Mouse (Mus musculus) midbrain, embryonic 12.5 days (tissue): ENCODE measurements at regions not wholly inside any gene's neighbourhood (a gene's known extent, or its start where the extent isn't known, plus 50 kb on each side); places are given as distances from the start of the nearest gene placed in this dataset.

ENCODE experiments used
- ATAC-seq: fragments of 200-750 bp; cut with Nextera tagmentation; 2 replicates; pipeline ENCODE4 v1.8.0; 2017; ENCODE audit warnings: low read depth, moderate TSS enrichment, moderate library complexity; ENCODE audit not compliant: low FRiP score
- H3K27ac ChIP-seq: fragments of 300-500 bp; sonication (generic); replicated peaks from 2 replicates; pipeline ENCODE4 v1.5.1; 2016; ENCODE audit warnings: mild to moderate bottlenecking
- H3K27me3 ChIP-seq: fragments of 300-500 bp; sonication (generic); 2 replicates; pipeline ENCODE4 v1.6.1; 2016; ENCODE audit warnings: mild to moderate bottlenecking
- H3K36me3 ChIP-seq: fragments of 300-500 bp; sonication (generic); 2 replicates; pipeline ENCODE4 v1.6.1; 2016
- H3K4me1 ChIP-seq: fragments of 300-500 bp; sonication (generic); 2 replicates; pipeline ENCODE4 v1.6.1; 2016
- H3K4me2 ChIP-seq: fragments of 300-500 bp; sonication (generic); replicated peaks from 2 replicates; pipeline ENCODE4 v1.6.1; 2016; ENCODE audit warnings: mild to moderate bottlenecking, moderate library complexity
- H3K4me3 ChIP-seq: fragments of 300-500 bp; sonication (generic); 2 replicates; pipeline ENCODE4 v1.5.1; 2016; ENCODE audit warnings: mild to moderate bottlenecking
- H3K9ac ChIP-seq: fragments of 300-500 bp; sonication (generic); replicated peaks from 2 replicates; pipeline ENCODE4 v1.6.1; 2016; ENCODE audit warnings: mild to moderate bottlenecking, moderate library complexity
- H3K9me3 ChIP-seq: fragments of 300-500 bp; sonication (generic); 2 replicates; pipeline ENCODE4 v1.6.1; 2016; ENCODE audit warnings: mild to moderate bottlenecking
- WGBS: fragments of 180-500 bp; shearing (Covaris S2); methylation state at CpG from one replicate; pipeline ENCODE4 v1.1.7; 2016; 5-methylcytosine and 5-hydroxymethylcytosine counted together

GRCm38 (mm10) chr19:57555313-57555712 lies 55.5 kb upstream of the Atrnl1 start:
- no peak for ATAC-seq
- Histone ChIP-seq H3K4me2 (no peak overlapping the region), H3K4me1 (peaks cover 8% of the 10 kb centered on the region), H3K9ac (no peak overlapping the region), H3K36me3 (no peaks in the 10 kb centered on the region), H3K9me3 (no peaks in the 10 kb centered on the region; the same call in 1 of the 2 replicates), H3K27ac (no peak overlapping the region), H3K4me3 (no peak overlapping the region), H3K27me3 (no peaks in the 10 kb centered on the region)
- WGBS: 44% methylated on average over 5 of the region's 5 CpGs

GRCm38 (mm10) chr19:57558420-57558967 lies 52.3 kb upstream of the Atrnl1 start:
- H3K4me3 ChIP-seq: no peak overlapping the region
- peak overlapping the region; percentile 65 for H3K27ac ChIP-seq
- peak; percentile 68 for ATAC-seq
- H3K27me3 ChIP-seq: peaks cover 7% of the 10 kb centered on the region; the same call in 1 of the 2 replicates
- no peaks in the 10 kb centered on the region; the same call in 1 of the 2 replicates for H3K9me3 ChIP-seq
- no peak overlapping the region for H3K9ac ChIP-seq
- WGBS: 48% methylated on average over 19 of the region's 19 CpGs
- H3K36me3 ChIP-seq: no peaks in the 10 kb centered on the region
- H3K4me1 ChIP-seq: peaks cover 8% of the 10 kb centered on the region; the same call in 1 of the 2 replicates
- 0 out of 2 replicates have a peak overlapping the region, but pooled peaks have one; percentile 11 for H3K4me2 ChIP-seq

DNA sequence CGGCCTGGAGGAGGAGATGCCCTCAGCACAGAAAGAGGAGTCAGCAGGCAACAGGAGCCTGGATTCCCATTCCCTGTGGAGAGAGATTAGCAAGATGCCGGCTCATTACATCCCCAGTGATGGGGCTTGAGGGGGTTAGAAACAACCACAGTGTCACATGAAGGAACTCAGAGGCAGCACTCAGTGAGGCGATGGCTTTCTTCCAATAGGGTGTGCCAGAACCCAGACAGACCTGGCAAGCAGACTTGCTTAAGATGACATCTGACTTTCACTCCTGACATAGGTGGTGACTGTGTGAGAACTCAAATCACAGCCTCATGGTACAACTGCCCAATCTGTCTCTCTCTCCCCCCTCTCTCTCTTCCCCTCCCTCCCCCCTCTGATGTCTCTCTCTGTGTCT lies 50.1 kb upstream of the Atrnl1 start:
- Histone ChIP-seq H3K4me2 (no peak overlapping the region), H3K4me1 (peaks cover 8% of the 10 kb centered on the region; the same call in 1 of the 2 replicates), H3K9ac (no peak overlapping the region), H3K36me3 (no peaks in the 10 kb centered on the region), H3K27me3 (peaks cover 7% of the 10 kb centered on the region; the same call in 1 of the 2 replicates), H3K4me3 (no peak overlapping the region), H3K27ac (no peak overlapping the region), H3K9me3 (no peaks in the 10 kb centered on the region; the same call in 1 of the 2 replicates)
- WGBS: 44% methylated on average over 3 of the region's 3 CpGs
- no peak for ATAC-seq
